Mouse (Mus musculus) CH12.LX (cell line): ENCODE data around the gene Fopnl.

Source experiments
- CTCF ChIP-seq, 2 experiments: IDR thresholded peaks in 1 of 2; conservative IDR thresholded peaks in 1 of 2; 2 replicates each; pipeline ENCODE4 v1.5.1; 2011 to 2012; ENCODE audit warnings: low read depth in 2 of 2, low read length in 2 of 2, improper control_type of control experiment in 1 of 2, inconsistent platforms in 1 of 2, mild to moderate bottlenecking in 1 of 2, moderate library complexity in 1 of 2
- ETS1 ChIP-seq: conservative IDR thresholded peaks from 2 replicates; pipeline ENCODE4 v1.6.1; 2012; ENCODE audit warnings: low read depth, mild to moderate bottlenecking, inconsistent platforms, low read length, improper control_type of control experiment, moderate library complexity
- HCFC1 ChIP-seq: IDR thresholded peaks from 2 replicates; pipeline ENCODE4 v1.6.1; 2012; ENCODE audit warnings: low read depth, mild to moderate bottlenecking, inconsistent platforms, low read length, improper control_type of control experiment
- MEF2A ChIP-seq: IDR thresholded peaks from 2 replicates; pipeline ENCODE4 v1.6.1; 2014; ENCODE audit warnings: low read depth, mild to moderate bottlenecking, inconsistent platforms, low read length, improper control_type of control experiment, borderline replicate concordance
- POLR2A ChIP-seq: IDR thresholded peaks from 2 replicates; pipeline ENCODE4 v1.6.1; 2011; ENCODE audit warnings: low read depth, mild to moderate bottlenecking, improper control_type of control experiment, low read length
- ZNF384 ChIP-seq: IDR thresholded peaks from 2 replicates; pipeline ENCODE4 v1.6.1; 2012; ENCODE audit warnings: low read depth, low read length, improper control_type of control experiment, inconsistent platforms

DNA sequence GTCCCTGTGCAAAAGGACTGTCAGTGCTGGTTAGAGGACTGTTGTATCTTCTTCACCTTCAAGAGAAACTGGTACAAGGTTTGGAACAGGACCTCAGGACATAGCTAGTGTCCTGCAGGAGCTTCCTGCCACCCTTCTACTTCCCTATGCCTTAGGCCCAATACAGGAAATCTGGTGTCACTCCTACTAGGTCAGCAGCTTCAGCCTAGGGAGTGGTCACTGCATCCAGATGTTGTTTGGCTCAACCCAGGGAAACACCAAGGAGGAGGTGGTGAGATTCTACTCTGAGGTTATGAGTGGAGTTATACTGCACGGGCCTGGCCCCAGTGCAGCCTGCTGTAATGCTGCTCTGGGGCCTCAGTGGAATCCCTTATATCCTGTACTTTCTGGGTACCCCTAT, 41.3 kb upstream of the Fopnl start:
- TF ChIP-seq ZNF384 (no peak), HCFC1 (no peak), MEF2A (no peak), POLR2A (no peak), CTCF (conservative IDR thresholded peaks at IDR 0.05 in 1 of 2, IDR thresholded peaks at IDR 0.05 in 1 of 2; ENCODE audit: low read depth in 2 of 2, low read length in 2 of 2) (no peak), ETS1 (no peak)
